Mouse (Mus musculus): Measurements from ENCODE around the gene Itga6.

Itga6 gene

DNA sequence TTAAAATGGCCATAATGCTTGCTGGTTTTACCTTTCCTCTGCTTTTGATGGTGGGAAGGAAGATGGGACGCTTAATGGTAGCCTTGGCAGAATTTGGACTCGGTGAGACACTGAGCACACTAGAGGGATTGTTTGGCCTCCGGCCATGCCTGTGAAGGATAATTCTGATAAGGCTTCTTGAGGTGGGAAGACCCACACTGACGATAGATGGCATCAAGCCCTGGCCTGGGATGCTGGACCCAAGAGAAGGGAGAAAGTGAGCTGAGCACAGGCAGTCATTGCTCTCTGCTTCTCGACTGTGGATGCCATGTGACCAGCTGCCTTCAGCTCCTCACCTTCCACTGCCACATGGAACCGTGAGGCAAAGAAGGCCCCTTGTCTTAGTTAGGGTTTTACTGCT is 99.5 kb downstream of the Itga6 start:
- DNase-seq (ENCODE audit: low read depth), result no peak

DNA sequence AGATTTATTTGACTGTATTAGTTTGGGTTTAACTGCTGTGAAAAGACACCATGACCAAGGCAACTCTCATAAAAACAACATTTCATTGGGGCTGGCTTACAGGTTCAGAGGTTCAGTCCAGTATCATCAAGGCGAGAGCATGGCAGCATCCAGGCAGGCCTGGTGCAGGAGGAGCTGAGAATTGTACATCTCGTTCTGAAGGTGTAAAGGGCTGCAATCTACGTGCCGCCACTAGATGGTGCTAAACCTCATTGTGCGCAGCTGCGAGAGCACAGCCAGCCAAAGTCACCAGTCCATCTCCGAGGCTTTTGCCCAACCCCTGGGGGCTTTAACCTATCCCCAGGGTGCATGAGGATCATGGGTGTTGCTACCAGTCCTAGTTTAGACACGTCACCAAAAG is 106.7 kb downstream of the Itga6 start:
- peak; percentile 69 for DNase-seq (ENCODE audit: low read depth)

GRCm38 (mm10) chr2:71855076-71855475 is 109.7 kb downstream of the Itga6 start:
- no peak for DNase-seq (ENCODE audit: low read depth)

- peak; percentile 76 for DNase-seq (ENCODE audit: low read depth)
Measured at GRCm38 (mm10) chr2:71863531-71864173, 118.2 kb downstream of the Itga6 start.

DNA sequence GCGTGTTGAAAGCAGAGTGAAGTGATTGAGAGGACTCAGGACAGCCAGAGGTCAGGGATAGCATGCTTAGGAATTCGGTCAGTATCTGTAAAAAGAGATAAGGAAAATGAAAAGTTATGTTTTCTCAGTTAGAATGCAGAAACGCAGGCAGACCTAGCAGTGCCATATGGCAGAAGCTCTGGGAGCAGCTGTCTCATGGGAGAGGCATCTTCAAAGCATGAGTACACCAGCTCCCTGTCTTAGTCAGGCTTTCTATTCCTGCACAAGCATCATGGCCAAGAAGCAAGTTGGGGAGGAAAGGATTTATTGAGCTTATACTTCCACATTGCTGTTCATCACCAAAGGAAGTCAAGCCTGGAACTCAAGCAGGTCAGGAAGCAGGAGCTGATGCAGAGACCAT is 119.6 kb downstream of the Itga6 start:
- no peak for DNase-seq (ENCODE audit: low read depth)

DNA sequence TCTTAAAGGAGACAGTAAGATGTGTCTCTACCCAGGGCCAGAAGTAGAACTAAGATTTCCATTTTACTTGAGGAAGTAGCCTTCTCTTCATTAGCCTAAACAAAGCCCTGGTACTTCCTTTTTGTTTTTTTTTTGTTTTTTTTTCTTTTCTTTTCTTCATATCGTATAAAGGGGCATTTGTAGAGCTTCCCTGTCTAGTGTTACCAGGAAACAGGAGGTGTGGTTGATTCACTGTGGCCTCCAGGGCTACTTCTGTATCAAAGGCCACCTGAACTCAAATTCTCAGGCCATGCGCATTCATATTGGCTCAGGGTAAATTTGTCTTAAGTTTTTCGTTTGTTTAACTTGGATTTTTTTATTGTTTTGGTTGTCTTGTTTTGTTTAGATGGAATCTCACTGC is 120.5 kb downstream of the Itga6 start:
- DNase-seq (ENCODE audit: low read depth), result peak; percentile 35

- DNase-seq (ENCODE audit: low read depth), result peak; percentile 85
Measured at GRCm38 (mm10) chr2:71866565-71866964, 121.1 kb downstream of the Itga6 start.

- DNase-seq (ENCODE audit: low read depth), result no peak
Measured at GRCm38 (mm10) chr2:71867019-71867418, 121.6 kb downstream of the Itga6 start.

DNA sequence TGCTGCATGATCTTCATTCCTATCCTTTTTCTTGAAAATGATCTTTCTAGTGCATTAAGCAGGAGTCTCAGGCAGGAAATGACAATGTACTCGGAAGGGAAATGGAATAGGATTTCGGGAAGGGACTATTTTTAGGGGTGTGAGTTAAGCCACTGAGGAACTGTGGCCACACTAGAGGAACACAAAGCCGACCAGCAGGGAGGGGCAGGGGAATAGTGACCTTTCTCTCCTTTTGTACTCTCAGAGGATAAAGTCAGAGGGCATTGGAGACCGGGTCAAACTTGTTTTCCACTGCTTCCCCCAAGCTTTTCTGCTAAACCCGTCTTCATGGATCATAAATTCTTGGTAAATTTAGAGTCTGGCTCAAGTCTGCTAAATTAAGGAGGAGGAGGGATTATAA is 122.1 kb downstream of the Itga6 start:
- DNase-seq (ENCODE audit: low read depth), result no peak

- no peak for DNase-seq (ENCODE audit: low read depth)
Measured at GRCm38 (mm10) chr2:71868256-71868655, 122.8 kb downstream of the Itga6 start.

- DNase-seq (ENCODE audit: low read depth), result no peak
Measured at GRCm38 (mm10) chr2:71872141-71872540, 126.7 kb downstream of the Itga6 start.

DNA sequence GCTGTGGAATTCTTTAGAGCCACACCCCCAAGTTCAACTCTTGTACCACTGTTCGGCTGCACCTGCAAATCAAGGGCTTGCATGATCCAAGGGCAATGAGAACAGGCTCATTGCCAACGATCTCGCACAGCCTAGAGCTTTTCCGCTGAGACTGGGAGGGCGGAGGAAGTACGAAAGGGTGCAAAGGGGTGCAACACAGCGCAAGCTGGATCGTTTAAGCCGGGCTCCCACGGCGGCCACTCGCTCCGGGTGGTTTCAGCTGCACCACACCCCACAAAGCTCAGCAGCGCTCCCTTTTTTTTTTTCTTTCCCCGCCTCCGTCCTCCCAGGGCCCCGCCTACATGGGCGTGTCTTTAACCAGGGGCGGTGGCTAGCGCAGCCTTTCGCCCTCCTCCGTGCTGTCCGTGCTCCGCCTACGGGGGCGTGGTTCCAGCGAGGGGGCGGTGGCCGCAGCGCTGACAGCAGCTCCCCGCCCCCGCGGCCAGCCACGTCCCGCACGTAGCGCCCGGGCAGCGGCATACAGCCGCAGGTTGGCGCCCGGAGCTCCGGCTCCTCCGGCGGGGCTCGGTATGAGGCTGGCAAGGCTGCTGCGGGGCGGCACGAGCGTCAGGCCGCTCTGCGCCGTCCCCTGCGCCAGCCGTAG is 127.5 kb downstream of the Itga6 start, which contains the start of gene Pdk1:
TSS of gene Pdk1 (plus strand) at position 424 of the 643 bp plus-strand sequence.
- peak; percentile 100 for DNase-seq (ENCODE audit: low read depth)

GRCm38 (mm10) chr2:71873474-71874322 is 128.3 kb downstream of the Itga6 start:
- no peak for DNase-seq (ENCODE audit: low read depth)

- no peak for DNase-seq (ENCODE audit: low read depth)
Measured at GRCm38 (mm10) chr2:71874422-71874821, 129.0 kb downstream of the Itga6 start.

- DNase-seq (ENCODE audit: low read depth), result no peak
Measured at GRCm38 (mm10) chr2:71874836-71875235, 129.4 kb downstream of the Itga6 start.

- no peak for DNase-seq (ENCODE audit: low read depth)
Measured at GRCm38 (mm10) chr2:71877865-71878264, 132.4 kb downstream of the Itga6 start.

GRCm38 (mm10) chr2:71878441-71878840 is 133.0 kb downstream of the Itga6 start:
- peak; percentile 41 for DNase-seq (ENCODE audit: low read depth)

DNA sequence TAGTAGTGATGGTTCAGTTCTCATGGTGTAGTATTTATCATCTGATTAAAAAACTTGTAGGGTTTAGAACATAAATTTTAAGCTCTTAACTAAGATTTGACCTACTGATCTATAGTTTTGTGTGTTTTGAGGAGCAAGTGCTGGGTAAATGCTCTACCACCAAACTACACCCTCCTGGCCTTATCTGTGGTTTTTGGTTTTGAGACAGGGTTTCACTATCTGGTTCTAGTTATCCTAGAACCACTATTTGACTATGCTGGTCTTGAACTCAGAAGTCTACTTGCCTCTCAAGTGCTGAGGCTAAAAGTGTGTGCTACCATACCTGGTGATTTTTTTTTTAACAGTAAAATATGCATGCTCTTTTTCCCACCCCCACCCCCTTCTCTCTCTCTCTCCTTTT is 133.5 kb downstream of the Itga6 start:
- no peak for DNase-seq (ENCODE audit: low read depth)

DNA sequence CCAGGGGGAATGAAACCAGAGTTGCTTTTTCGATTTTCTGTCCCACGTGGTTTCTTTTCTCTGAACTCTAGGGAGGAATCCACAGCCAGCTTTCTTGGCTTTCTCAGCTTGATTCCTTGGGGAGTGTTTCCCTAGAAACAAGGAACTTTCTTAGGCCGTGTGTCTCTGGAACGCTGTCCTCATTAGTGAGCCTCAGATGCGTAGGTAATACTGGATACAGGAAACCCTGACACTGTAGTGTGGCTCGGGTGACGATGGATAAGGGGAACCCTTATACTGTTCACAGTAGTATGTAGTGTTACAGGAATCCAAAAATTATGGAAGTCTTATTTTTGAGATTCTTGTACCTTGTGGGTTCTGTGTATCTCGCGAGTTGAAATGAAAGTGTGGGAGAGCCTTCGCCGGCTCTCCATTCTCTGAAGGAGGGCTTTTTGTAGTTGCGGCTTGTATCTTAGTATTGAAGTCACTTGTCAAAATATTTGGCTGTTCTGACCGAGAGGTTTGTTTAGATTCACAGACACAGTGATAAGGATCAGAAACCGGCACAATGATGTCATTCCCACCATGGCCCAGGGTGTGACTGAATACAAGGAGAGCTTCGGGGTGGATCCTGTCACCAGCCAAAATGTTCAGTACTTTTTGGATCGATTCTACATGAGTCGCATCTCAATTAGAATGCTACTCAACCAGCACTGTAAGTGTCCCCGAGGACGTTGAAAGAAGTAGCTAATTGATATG is 137.7 kb downstream of the Itga6 start:
- no peak for DNase-seq (ENCODE audit: low read depth)

- no peak for DNase-seq (ENCODE audit: low read depth)
Measured at GRCm38 (mm10) chr2:71887269-71887668, 141.9 kb downstream of the Itga6 start.

DNA sequence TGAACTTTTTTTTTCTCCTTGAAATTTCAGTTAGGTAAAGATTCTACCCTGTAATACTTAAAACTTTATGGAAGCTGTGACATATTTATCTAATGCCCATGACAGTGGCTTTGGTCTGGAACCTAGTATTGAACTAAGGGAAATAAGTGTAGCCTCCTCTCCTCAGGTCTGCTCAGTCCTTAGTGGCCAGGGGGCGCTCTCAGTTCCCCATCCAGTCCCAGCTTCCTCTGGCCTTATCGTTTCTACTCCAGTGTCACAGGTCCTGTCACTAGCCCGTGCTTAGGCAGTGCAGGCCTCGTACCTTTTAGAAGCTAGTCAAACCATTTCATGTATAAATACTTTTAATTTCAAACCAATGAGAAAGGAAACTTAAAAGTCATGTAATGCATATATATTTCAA is 143.0 kb downstream of the Itga6 start:
- DNase-seq (ENCODE audit: low read depth), result no peak

- no peak for DNase-seq (ENCODE audit: low read depth)
Measured at GRCm38 (mm10) chr2:71891536-71891935, 146.1 kb downstream of the Itga6 start.
